Mouse (Mus musculus): ENCODE data around the gene Depp1. TPM values are rescaled to one million over a fixed set of nuclear protein-coding genes. Genes with fewer than 3 reads are reported as not detected.

Depp1 gene
- polyA plus RNA-seq, 2 experiments: 13.8 to 27.7 TPM

GRCm38 (mm10) chr6:116647763-116648162 lies 2.6 kb upstream of the Depp1 start:
- no peak overlapping the region for H3K27ac ChIP-seq (replicated peaks; ENCODE audit: low read depth, low read length)
- ATAC-seq (ENCODE audit: low FRiP score, low read depth) (no peak), DNase-seq (ENCODE audit: low spot score) (no peak)
- 0 out of 2 replicates have a peak, but pooled peaks cover 6% of the 10 kb centered on the region for H3K4me1 ChIP-seq (ENCODE audit: control insufficient read depth, insufficient read depth, low read length)
- 82% methylated on average over 12 of the region's 12 CpGs for WGBS
- H3K9ac ChIP-seq (ENCODE audit: low read depth, low read length, severe bottlenecking): no peak overlapping the region
- no peak overlapping the region for H3K4me3 ChIP-seq (replicated peaks; ENCODE audit: low read length)
- no peaks in the 10 kb centered on the region for H3K27me3 ChIP-seq (ENCODE audit: control insufficient read depth, insufficient read depth, low read length)
- H3K4me2 ChIP-seq (replicated peaks; ENCODE audit: low read depth, low read length, severe bottlenecking): no peak overlapping the region
- H3K36me3 ChIP-seq (ENCODE audit: control insufficient read depth, insufficient read depth, low read length): no peaks in the 10 kb centered on the region
- no peaks in the 10 kb centered on the region for H3K9me3 ChIP-seq (ENCODE audit: control insufficient read depth, low read length)
- TF ChIP-seq POLR2A (IDR thresholded peaks at IDR 0.05; ENCODE audit: borderline replicate concordance, extremely low read depth, insufficient read depth, insufficient read length): no peak

- no peak overlapping the region for H3K9ac ChIP-seq (ENCODE audit: low read depth, low read length, severe bottlenecking)
- ATAC-seq (ENCODE audit: low FRiP score, low read depth) (no peak), DNase-seq (ENCODE audit: low spot score) (no peak)
- no peaks in the 10 kb centered on the region for H3K36me3 ChIP-seq (ENCODE audit: control insufficient read depth, insufficient read depth, low read length)
- 82% methylated on average over 7 of the region's 7 CpGs for WGBS
- H3K27me3 ChIP-seq (ENCODE audit: control insufficient read depth, insufficient read depth, low read length): no peaks in the 10 kb centered on the region
- H3K4me1 ChIP-seq (ENCODE audit: control insufficient read depth, insufficient read depth, low read length): 0 out of 2 replicates have a peak, but pooled peaks cover 6% of the 10 kb centered on the region
- no peak overlapping the region for H3K4me3 ChIP-seq (replicated peaks; ENCODE audit: low read length)
- no peak overlapping the region for H3K4me2 ChIP-seq (replicated peaks; ENCODE audit: low read depth, low read length, severe bottlenecking)
- no peak for TF ChIP-seq POLR2A (IDR thresholded peaks at IDR 0.05; ENCODE audit: borderline replicate concordance, extremely low read depth, insufficient read depth, insufficient read length)
- H3K9me3 ChIP-seq (ENCODE audit: control insufficient read depth, low read length): no peaks in the 10 kb centered on the region
- no peak overlapping the region for H3K27ac ChIP-seq (replicated peaks; ENCODE audit: low read depth, low read length)
Measured at GRCm38 (mm10) chr6:116649811-116650210, 598 bp upstream of the Depp1 start.

- H3K27ac ChIP-seq (replicated peaks; ENCODE audit: low read depth, low read length): no peak overlapping the region
- 77% methylated on average over 20 of the region's 20 CpGs for WGBS
- DNase-seq (ENCODE audit: low spot score): no peak
Measured at GRCm38 (mm10) chr6:116651437-116652118, 1.2 kb downstream of the Depp1 start.

GRCm38 (mm10) chr6:116653191-116653590 lies 2.8 kb downstream of the Depp1 start:
- no peak overlapping the region for H3K4me3 ChIP-seq (replicated peaks; ENCODE audit: low read length)
- H3K4me2 ChIP-seq (replicated peaks; ENCODE audit: low read depth, low read length, severe bottlenecking): no peak overlapping the region
- WGBS: 75% methylated on average over 3 of the region's 3 CpGs
- H3K27me3 ChIP-seq (ENCODE audit: control insufficient read depth, insufficient read depth, low read length): no peaks in the 10 kb centered on the region
- 0 out of 2 replicates have a peak, but pooled peaks cover 6% of the 10 kb centered on the region for H3K4me1 ChIP-seq (ENCODE audit: control insufficient read depth, insufficient read depth, low read length)
- no peak overlapping the region for H3K27ac ChIP-seq (replicated peaks; ENCODE audit: low read depth, low read length)
- H3K36me3 ChIP-seq (ENCODE audit: control insufficient read depth, insufficient read depth, low read length): no peaks in the 10 kb centered on the region
- no peak overlapping the region for H3K9ac ChIP-seq (ENCODE audit: low read depth, low read length, severe bottlenecking)
- ATAC-seq (ENCODE audit: low FRiP score, low read depth) (no peak), DNase-seq (ENCODE audit: low spot score) (no peak)
- no peak for TF ChIP-seq POLR2A (IDR thresholded peaks at IDR 0.05; ENCODE audit: borderline replicate concordance, extremely low read depth, insufficient read depth, insufficient read length)
- H3K9me3 ChIP-seq (ENCODE audit: control insufficient read depth, low read length): no peaks in the 10 kb centered on the region

More at GRCm38 (mm10) chr6:116651437-116652118, 1.2 kb downstream of the Depp1 start:
- Histone ChIP-seq H3K4me3 (replicated peaks; ENCODE audit: low read length) (0 out of 2 replicates have a peak overlapping the region, but pooled peaks have one; percentile 4), H3K4me1 (ENCODE audit: control insufficient read depth, insufficient read depth, low read length) (0 out of 2 replicates have a peak, but pooled peaks cover 6% of the 10 kb centered on the region), H3K36me3 (ENCODE audit: control insufficient read depth, insufficient read depth, low read length) (no peaks in the 10 kb centered on the region), H3K9ac (ENCODE audit: low read depth, low read length, severe bottlenecking) (no peak overlapping the region), H3K4me2 (replicated peaks; ENCODE audit: low read depth, low read length, severe bottlenecking) (no peak overlapping the region), H3K9me3 (ENCODE audit: control insufficient read depth, low read length) (no peaks in the 10 kb centered on the region), H3K27me3 (ENCODE audit: control insufficient read depth, insufficient read depth, low read length) (no peaks in the 10 kb centered on the region)
- no peak for TF ChIP-seq POLR2A (IDR thresholded peaks at IDR 0.05; ENCODE audit: borderline replicate concordance, extremely low read depth, insufficient read depth, insufficient read length)
- no peak for ATAC-seq (ENCODE audit: low FRiP score, low read depth)

- ATAC-seq (ENCODE audit: low FRiP score, low read depth): peak; percentile 66
- Histone ChIP-seq H3K4me1 (ENCODE audit: control insufficient read depth, insufficient read depth, low read length) (0 out of 2 replicates have a peak, but pooled peaks cover 6% of the 10 kb centered on the region), H3K4me3 (replicated peaks; ENCODE audit: low read length) (no peak overlapping the region), H3K9ac (ENCODE audit: low read depth, low read length, severe bottlenecking) (no peak overlapping the region), H3K4me2 (replicated peaks; ENCODE audit: low read depth, low read length, severe bottlenecking) (no peak overlapping the region), H3K9me3 (ENCODE audit: control insufficient read depth, low read length) (no peaks in the 10 kb centered on the region), H3K27me3 (ENCODE audit: control insufficient read depth, insufficient read depth, low read length) (no peaks in the 10 kb centered on the region), H3K27ac (replicated peaks; ENCODE audit: low read depth, low read length) (no peak overlapping the region), H3K36me3 (ENCODE audit: control insufficient read depth, insufficient read depth, low read length) (no peaks in the 10 kb centered on the region)
- WGBS: 62% methylated on average over 9 of the region's 9 CpGs
- DNase-seq (ENCODE audit: low spot score): peak; percentile 89
- no peak for TF ChIP-seq POLR2A (IDR thresholded peaks at IDR 0.05; ENCODE audit: borderline replicate concordance, extremely low read depth, insufficient read depth, insufficient read length)
Measured at GRCm38 (mm10) chr6:116653684-116654454, 3.5 kb downstream of the Depp1 start.

Data from limb, embryonic 14.5 days (tissue).